Mouse (Mus musculus): Measurements from ENCODE around the gene Ttpal. TPM values are rescaled to one million over a fixed set of nuclear protein-coding genes. Genes with fewer than 3 reads are reported as not detected.

The Ttpal gene
- polyA plus RNA-seq, 1 experiment from 2014 or later = 40.6 TPM

DNA sequence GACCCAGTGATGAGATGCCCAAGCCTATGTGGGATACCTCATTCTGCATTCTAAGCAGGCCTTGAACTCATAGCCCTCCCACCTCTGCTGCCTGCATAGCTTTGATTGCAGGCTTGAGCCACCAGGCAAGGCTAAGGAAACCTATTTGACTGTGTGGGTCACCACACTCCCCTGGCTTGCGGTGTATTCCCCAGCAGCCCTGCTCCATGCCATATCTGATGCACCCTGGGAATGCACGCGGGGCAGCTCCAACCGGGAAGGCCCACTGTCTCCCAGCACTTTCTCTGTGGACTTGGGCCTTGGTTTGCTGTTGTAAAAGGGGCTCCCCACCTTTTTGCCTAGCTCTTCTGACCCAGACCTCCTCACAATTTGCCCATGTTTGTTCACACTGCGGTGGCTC is 11.1 kb downstream of the Ttpal start:
- no peaks in the 10 kb centered on the region for H3K27me3 ChIP-seq (replicated peaks; ENCODE audit: control insufficient read depth, insufficient read depth, low read length)
- no peaks in the 10 kb centered on the region for H3K9me3 ChIP-seq (ENCODE audit: control insufficient read depth, low read length)
- peaks cover 81% of the 10 kb centered on the region for H3K36me3 ChIP-seq (ENCODE audit: control insufficient read depth, insufficient read depth, low read length)
- no peak overlapping the region for H3K9ac ChIP-seq (ENCODE audit: low read length)
- no peak overlapping the region for H3K4me2 ChIP-seq (ENCODE audit: low read length)
- H3K27ac ChIP-seq (ENCODE audit: low read depth) = no peak overlapping the region
- H3K4me1 ChIP-seq (replicated peaks; ENCODE audit: control insufficient read depth, insufficient read depth, low read length) = no peaks in the 10 kb centered on the region
- ATAC-seq (replicated peaks; ENCODE audit: low FRiP score, low TSS enrichment, low read depth) (no peak), DNase-seq (ENCODE audit: low spot score) (no peak)
- 92% methylated on average over 5 of the region's 5 CpGs for WGBS
- no peak overlapping the region for H3K4me3 ChIP-seq (ENCODE audit: low read depth, low read length)

DNA sequence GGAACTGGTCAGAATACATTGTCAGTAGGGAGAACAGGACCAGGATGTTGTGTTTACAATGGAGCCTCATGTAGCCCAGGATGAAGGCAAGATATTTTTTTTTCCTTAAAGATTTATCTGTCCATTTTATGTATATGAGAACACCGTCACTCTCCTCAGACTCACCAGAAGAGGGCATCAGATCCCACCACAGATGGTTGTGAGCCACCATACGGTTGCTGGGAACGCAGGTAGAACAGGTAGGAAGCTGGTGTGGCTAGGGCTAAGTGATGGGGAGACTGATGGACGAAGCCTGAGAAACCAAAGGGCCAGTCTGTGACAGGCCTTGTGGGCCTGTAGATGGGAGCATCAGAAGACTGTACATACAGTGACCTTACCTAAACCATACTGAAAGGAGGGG is 11.9 kb downstream of the Ttpal start:
- Histone ChIP-seq H3K4me1 (replicated peaks; ENCODE audit: control insufficient read depth, insufficient read depth, low read length) (no peaks in the 10 kb centered on the region), H3K4me3 (ENCODE audit: low read depth, low read length) (no peak overlapping the region), H3K27me3 (replicated peaks; ENCODE audit: control insufficient read depth, insufficient read depth, low read length) (no peaks in the 10 kb centered on the region), H3K4me2 (ENCODE audit: low read length) (no peak overlapping the region), H3K27ac (ENCODE audit: low read depth) (no peak overlapping the region), H3K9ac (ENCODE audit: low read length) (no peak overlapping the region), H3K36me3 (ENCODE audit: control insufficient read depth, insufficient read depth, low read length) (peaks cover 88% of the 10 kb centered on the region), H3K9me3 (ENCODE audit: control insufficient read depth, low read length) (no peaks in the 10 kb centered on the region)
- no peak for ATAC-seq (replicated peaks; ENCODE audit: low FRiP score, low TSS enrichment, low read depth)
- DNase-seq (ENCODE audit: low spot score) = no peak
- 94% methylated on average over 4 of the region's 4 CpGs for WGBS

DNA sequence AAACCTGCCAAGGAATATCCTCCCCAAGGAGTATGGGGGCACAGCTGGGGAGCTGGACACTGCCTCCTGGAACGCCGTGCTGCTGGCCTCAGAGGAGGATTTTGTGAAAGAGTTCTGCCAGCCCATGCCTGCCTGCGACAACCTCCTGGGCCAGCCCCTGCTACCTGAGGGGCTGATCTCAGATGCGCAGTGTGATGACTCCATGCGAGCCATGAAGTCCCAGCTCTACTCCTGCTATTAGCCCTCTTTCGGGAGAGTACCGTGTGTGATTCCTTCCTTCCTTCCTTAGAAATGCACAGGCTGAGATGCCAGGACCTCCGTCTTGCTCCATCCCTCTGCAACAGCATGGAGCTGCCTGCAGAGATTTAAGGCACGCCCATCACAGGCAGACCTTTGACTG is 13.3 kb downstream of the Ttpal start:
- H3K9me3 ChIP-seq (ENCODE audit: control insufficient read depth, low read length) = no peaks in the 10 kb centered on the region
- H3K4me2 ChIP-seq (ENCODE audit: low read length) = no peak overlapping the region
- peaks cover 94% of the 10 kb centered on the region for H3K36me3 ChIP-seq (ENCODE audit: control insufficient read depth, insufficient read depth, low read length)
- H3K9ac ChIP-seq (ENCODE audit: low read length) = no peak overlapping the region
- H3K27me3 ChIP-seq (replicated peaks; ENCODE audit: control insufficient read depth, insufficient read depth, low read length) = no peaks in the 10 kb centered on the region
- H3K4me3 ChIP-seq (ENCODE audit: low read depth, low read length) = no peak overlapping the region
- no peak for DNase-seq (ENCODE audit: low spot score)
- ATAC-seq (replicated peaks; ENCODE audit: low FRiP score, low TSS enrichment, low read depth) = no peak
- H3K4me1 ChIP-seq (replicated peaks; ENCODE audit: control insufficient read depth, insufficient read depth, low read length) = no peaks in the 10 kb centered on the region
- H3K27ac ChIP-seq (ENCODE audit: low read depth) = no peak overlapping the region
- WGBS = 91% methylated on average over 9 of the region's 9 CpGs

DNA sequence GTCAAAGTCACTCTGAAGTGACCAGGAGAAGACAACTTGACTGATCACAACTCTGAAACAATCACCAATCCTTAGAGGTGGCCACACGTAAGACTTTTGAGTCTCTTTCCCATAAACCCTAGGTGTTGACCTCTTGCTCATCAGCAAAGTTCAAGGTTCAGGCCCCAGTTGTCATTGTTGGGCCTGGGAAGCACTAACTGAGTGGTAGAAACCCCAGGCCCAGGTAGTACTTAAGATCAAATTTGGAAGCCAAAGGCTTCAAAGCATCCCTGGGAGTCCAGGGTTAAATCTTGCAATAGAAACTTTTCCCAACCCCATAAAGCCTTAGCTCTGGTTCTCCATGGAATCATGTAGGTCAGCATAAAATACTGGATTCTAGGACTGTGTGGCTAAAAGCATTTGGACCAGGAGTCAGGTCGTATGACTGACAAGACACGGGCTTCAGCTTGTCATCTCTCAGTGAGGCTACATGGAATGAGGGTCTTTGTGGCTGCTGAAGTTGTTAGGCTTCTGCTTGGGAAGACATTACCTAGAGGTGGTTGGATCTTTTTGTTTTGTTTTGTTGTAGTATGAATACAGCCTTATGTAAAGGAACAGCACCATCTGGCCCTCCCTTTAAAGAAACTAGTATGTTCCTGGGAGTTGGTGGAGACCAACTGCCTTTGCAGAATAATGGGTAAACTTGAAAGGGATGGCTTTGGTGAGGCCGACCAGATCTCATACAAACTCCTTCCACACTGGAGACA is 14.0 kb downstream of the Ttpal start:
- H3K4me3 ChIP-seq (ENCODE audit: low read depth, low read length) = no peak overlapping the region
- no peak for DNase-seq (ENCODE audit: low spot score)
- no peaks in the 10 kb centered on the region for H3K4me1 ChIP-seq (replicated peaks; ENCODE audit: control insufficient read depth, insufficient read depth, low read length)
- H3K36me3 ChIP-seq (ENCODE audit: control insufficient read depth, insufficient read depth, low read length) = peaks cover 96% of the 10 kb centered on the region
- no peak overlapping the region for H3K9ac ChIP-seq (ENCODE audit: low read length)
- 89% methylated on average over 4 of the region's 4 CpGs for WGBS
- H3K27me3 ChIP-seq (replicated peaks; ENCODE audit: control insufficient read depth, insufficient read depth, low read length) = no peaks in the 10 kb centered on the region
- H3K4me2 ChIP-seq (ENCODE audit: low read length) = no peak overlapping the region
- no peaks in the 10 kb centered on the region for H3K9me3 ChIP-seq (ENCODE audit: control insufficient read depth, low read length)
- ATAC-seq (replicated peaks; ENCODE audit: low FRiP score, low TSS enrichment, low read depth) = no peak
- no peak overlapping the region for H3K27ac ChIP-seq (ENCODE audit: low read depth)

DNA sequence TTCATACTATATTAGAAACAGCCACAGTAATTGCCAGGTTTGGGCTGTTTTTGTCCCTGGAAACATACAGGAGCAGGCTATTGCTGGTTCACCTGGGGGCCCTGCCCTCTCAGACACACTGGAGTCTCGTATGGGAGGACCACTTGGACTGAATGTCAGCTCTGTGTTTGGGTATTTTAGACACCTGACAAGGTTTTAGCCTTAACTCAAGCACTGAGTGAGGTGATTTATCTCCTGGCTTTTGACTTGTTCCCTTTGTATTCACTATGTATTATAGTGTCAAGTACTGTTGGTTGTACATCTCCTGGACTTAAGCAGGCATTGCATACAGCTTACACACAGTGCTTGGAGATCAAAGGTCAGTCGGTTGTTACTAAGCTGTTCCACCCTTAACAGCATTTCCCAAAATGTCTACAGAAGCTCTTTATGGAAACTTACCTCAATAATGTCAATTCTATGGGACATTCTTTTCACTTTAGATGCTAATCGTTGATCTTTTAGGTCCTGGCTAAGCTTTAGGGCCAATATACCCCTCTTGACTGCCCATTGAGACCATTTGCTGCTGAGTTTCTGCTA is 14.6 kb downstream of the Ttpal start:
- Histone ChIP-seq H3K4me2 (ENCODE audit: low read length) (no peak overlapping the region), H3K27me3 (replicated peaks; ENCODE audit: control insufficient read depth, insufficient read depth, low read length) (no peaks in the 10 kb centered on the region), H3K9ac (ENCODE audit: low read length) (no peak overlapping the region), H3K36me3 (ENCODE audit: control insufficient read depth, insufficient read depth, low read length) (peaks cover 94% of the 10 kb centered on the region), H3K4me3 (ENCODE audit: low read depth, low read length) (no peak overlapping the region), H3K27ac (ENCODE audit: low read depth) (no peak overlapping the region), H3K4me1 (replicated peaks; ENCODE audit: control insufficient read depth, insufficient read depth, low read length) (no peaks in the 10 kb centered on the region), H3K9me3 (ENCODE audit: control insufficient read depth, low read length) (no peaks in the 10 kb centered on the region)
- WGBS = 80% methylated on average over 3 of the region's 3 CpGs
- DNase-seq (ENCODE audit: low spot score) (no peak), ATAC-seq (replicated peaks; ENCODE audit: low FRiP score, low TSS enrichment, low read depth) (no peak)

DNA sequence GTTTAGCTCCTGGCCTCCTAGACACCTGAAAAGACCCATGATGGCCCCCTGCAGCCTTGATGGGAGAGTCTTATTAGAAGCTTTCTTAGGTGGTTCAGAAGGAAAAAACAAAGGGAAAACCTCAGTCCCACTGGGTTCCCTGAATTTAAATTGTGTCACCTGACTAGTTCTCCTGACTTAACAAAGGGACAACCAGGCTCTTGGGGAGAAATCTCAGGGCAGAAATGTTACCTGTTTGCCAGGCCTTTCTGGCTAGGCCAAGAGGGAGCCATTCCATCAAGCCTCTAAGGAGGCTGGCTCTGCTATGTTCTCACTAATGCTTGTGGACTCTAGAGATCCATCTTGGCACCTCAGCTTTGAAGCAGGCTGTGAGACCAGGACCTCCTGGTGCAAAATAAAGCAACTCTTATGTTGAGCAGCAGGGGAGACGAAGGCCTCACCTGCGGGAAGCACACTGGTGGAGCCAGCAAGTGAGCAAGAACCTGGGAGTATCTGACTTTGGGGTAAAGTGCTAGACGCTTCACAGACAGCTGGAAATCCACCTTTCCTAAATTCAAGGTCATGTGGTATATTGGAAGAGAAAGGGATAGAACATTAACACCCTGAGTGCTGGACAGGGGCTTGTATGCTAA is 15.2 kb downstream of the Ttpal start:
- H3K9me3 ChIP-seq (ENCODE audit: control insufficient read depth, low read length) = no peaks in the 10 kb centered on the region
- no peaks in the 10 kb centered on the region for H3K4me1 ChIP-seq (replicated peaks; ENCODE audit: control insufficient read depth, insufficient read depth, low read length)
- H3K36me3 ChIP-seq (ENCODE audit: control insufficient read depth, insufficient read depth, low read length) = peaks cover 94% of the 10 kb centered on the region

DNA sequence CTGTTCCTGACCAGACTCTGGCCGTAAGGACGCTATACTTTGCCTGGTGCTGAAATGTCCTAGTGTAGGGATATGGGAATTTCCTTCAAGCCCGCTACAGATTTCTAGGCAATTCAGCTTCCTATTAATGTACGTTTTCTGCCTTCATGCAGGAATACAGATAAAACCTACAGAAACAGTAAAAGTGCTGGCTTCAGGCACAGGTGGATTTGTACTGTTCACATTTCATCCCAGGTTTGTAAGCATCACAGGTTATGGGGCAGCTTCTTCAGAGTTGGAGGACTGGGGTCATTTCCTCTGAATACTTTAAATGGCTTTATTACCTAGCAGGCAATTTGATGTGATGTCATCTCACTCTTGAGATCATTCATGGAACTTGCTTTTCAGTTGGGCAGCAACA is 15.8 kb downstream of the Ttpal start:
- H3K4me2 ChIP-seq (ENCODE audit: low read length) = no peak overlapping the region
- H3K27ac ChIP-seq (ENCODE audit: low read depth) = no peak overlapping the region
- H3K9me3 ChIP-seq (ENCODE audit: control insufficient read depth, low read length) = no peaks in the 10 kb centered on the region
- no peaks in the 10 kb centered on the region for H3K4me1 ChIP-seq (replicated peaks; ENCODE audit: control insufficient read depth, insufficient read depth, low read length)
- no peak overlapping the region for H3K9ac ChIP-seq (ENCODE audit: low read length)
- ATAC-seq (replicated peaks; ENCODE audit: low FRiP score, low TSS enrichment, low read depth) (no peak), DNase-seq (ENCODE audit: low spot score) (no peak)
- 85% methylated on average over 4 of the region's 4 CpGs for WGBS
- peaks cover 94% of the 10 kb centered on the region for H3K36me3 ChIP-seq (ENCODE audit: control insufficient read depth, insufficient read depth, low read length)
- no peak overlapping the region for H3K4me3 ChIP-seq (ENCODE audit: low read depth, low read length)
- no peaks in the 10 kb centered on the region for H3K27me3 ChIP-seq (replicated peaks; ENCODE audit: control insufficient read depth, insufficient read depth, low read length)

More for the DNA sequence above, 15.2 kb downstream of the Ttpal start:
- no peaks in the 10 kb centered on the region for H3K27me3 ChIP-seq (replicated peaks; ENCODE audit: control insufficient read depth, insufficient read depth, low read length)
- DNase-seq (ENCODE audit: low spot score) (no peak), ATAC-seq (replicated peaks; ENCODE audit: low FRiP score, low TSS enrichment, low read depth) (no peak)
- H3K4me3 ChIP-seq (ENCODE audit: low read depth, low read length) = no peak overlapping the region
- H3K27ac ChIP-seq (ENCODE audit: low read depth) = no peak overlapping the region
- no peak overlapping the region for H3K9ac ChIP-seq (ENCODE audit: low read length)
- 79% methylated on average over 3 of the region's 3 CpGs for WGBS
- no peak overlapping the region for H3K4me2 ChIP-seq (ENCODE audit: low read length)

DNA sequence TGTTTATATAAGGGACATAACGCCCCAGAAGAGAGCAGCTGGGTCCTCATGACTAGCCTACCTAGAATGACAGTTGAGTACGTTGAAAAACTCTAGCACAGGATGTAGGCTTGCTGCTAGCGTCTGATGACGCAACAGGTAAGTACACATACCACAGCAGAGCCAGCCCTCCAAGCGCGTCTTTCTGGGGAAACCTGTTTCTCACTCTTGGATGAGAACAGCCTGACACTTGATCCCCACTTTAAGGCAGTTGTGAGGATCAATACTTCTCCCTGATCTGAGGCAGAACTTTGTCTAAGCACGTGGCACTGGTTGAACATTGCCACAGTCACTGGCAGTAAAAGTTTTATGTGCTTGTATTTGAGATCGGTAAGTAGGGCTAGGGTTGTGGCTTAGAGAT is 18.3 kb downstream of the Ttpal start:
- ATAC-seq (replicated peaks; ENCODE audit: low FRiP score, low TSS enrichment, low read depth) (peak; percentile 85), DNase-seq (ENCODE audit: low spot score) (peak; percentile 56)
- Histone ChIP-seq H3K9me3 (ENCODE audit: control insufficient read depth, low read length) (no peaks in the 10 kb centered on the region), H3K4me3 (ENCODE audit: low read depth, low read length) (no peak overlapping the region), H3K27ac (ENCODE audit: low read depth) (no peak overlapping the region), H3K36me3 (ENCODE audit: control insufficient read depth, insufficient read depth, low read length) (peaks cover 95% of the 10 kb centered on the region), H3K9ac (ENCODE audit: low read length) (no peak overlapping the region), H3K4me2 (ENCODE audit: low read length) (no peak overlapping the region), H3K4me1 (replicated peaks; ENCODE audit: control insufficient read depth, insufficient read depth, low read length) (no peaks in the 10 kb centered on the region), H3K27me3 (replicated peaks; ENCODE audit: control insufficient read depth, insufficient read depth, low read length) (no peaks in the 10 kb centered on the region)
- WGBS = 71% methylated on average over 8 of the region's 8 CpGs

Measured in intestine, embryonic 14.5 days (tissue).